Mouse (Mus musculus): ENCODE measurements around the gene Galc. TPM values are rescaled to one million over a fixed set of nuclear protein-coding genes. Genes with fewer than 3 reads are reported as not detected.

Galc gene
- polyA plus RNA-seq, 1 experiment = 9.0 TPM

GRCm38 (mm10) chr12:98265697-98266096, 6.4 kb upstream of the Galc start:
- Histone ChIP-seq H3K27me3 (ENCODE audit: control insufficient read depth, insufficient read depth, insufficient read length) (no peaks in the 10 kb centered on the region), H3K36me3 (ENCODE audit: control insufficient read depth, insufficient read depth) (no peaks in the 10 kb centered on the region), H3K79me3 (ENCODE audit: low read depth) (no peaks in the 10 kb centered on the region), H3K4me3 (ENCODE audit: insufficient read depth, poor library complexity, severe bottlenecking) (no peak overlapping the region), H3K79me2 (ENCODE audit: control insufficient read depth, insufficient read depth) (no peaks in the 10 kb centered on the region), H3ac (ENCODE audit: control insufficient read depth, insufficient read length, low read depth) (no peak overlapping the region)
- no peak for TF ChIP-seq MAX (IDR thresholded peaks at IDR 0.05)
- no peak for TF ChIP-seq CTCF (IDR thresholded peaks at IDR 0.05; ENCODE audit: control insufficient read depth, insufficient read depth, insufficient read length)
- no peak for TF ChIP-seq USF1 (IDR thresholded peaks at IDR 0.05; ENCODE audit: low read depth)
- no peak for TF ChIP-seq MYOD1 (IDR thresholded peaks at IDR 0.05; ENCODE audit: control insufficient read depth, insufficient read length, low read depth)
- no peak for TF ChIP-seq FOSL1 (IDR thresholded peaks at IDR 0.05; ENCODE audit: insufficient read depth, low read length, poor library complexity, severe bottlenecking)
- no peak for TF ChIP-seq MYOG (IDR thresholded peaks at IDR 0.05; ENCODE audit: control insufficient read depth, extremely low read depth, insufficient read length)
- TF ChIP-seq CEBPB (IDR thresholded peaks at IDR 0.05; ENCODE audit: low read depth) = no peak

DNA sequence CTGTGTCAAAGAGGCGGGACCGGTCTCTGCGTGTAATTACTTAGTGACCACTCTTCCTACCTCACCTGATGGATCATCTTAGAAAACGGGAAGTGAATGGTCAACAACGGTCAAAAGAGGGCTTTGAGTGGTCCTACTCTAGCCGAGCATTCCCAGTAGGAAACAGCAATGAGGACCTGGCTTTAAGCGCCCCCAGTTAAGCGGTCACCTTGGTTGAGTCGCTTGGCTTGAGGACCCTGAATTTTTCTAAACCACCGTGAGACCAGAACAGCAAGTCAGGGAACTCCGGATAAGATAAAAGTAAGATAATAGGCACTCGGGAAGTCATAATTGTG, 226 bp upstream of the Galc start:
- Histone ChIP-seq H3ac (ENCODE audit: control insufficient read depth, insufficient read length, low read depth) (peak overlapping the region; percentile 10), H3K79me3 (ENCODE audit: low read depth) (peaks cover 2% of the 10 kb centered on the region), H3K36me3 (ENCODE audit: control insufficient read depth, insufficient read depth) (no peaks in the 10 kb centered on the region), H3K79me2 (ENCODE audit: control insufficient read depth, insufficient read depth) (no peaks in the 10 kb centered on the region), H3K27me3 (ENCODE audit: control insufficient read depth, insufficient read depth, insufficient read length) (no peaks in the 10 kb centered on the region), H3K4me3 (ENCODE audit: insufficient read depth, poor library complexity, severe bottlenecking) (peak overlapping the region; percentile 57)
- TF ChIP-seq MAX (IDR thresholded peaks at IDR 0.05) = no peak
- TF ChIP-seq FOSL1 (IDR thresholded peaks at IDR 0.05; ENCODE audit: insufficient read depth, low read length, poor library complexity, severe bottlenecking) = no peak
- TF ChIP-seq CEBPB (IDR thresholded peaks at IDR 0.05; ENCODE audit: low read depth) = no peak
- no peak for TF ChIP-seq CTCF (IDR thresholded peaks at IDR 0.05; ENCODE audit: control insufficient read depth, insufficient read depth, insufficient read length)
- no peak for TF ChIP-seq MYOG (IDR thresholded peaks at IDR 0.05; ENCODE audit: control insufficient read depth, extremely low read depth, insufficient read length)
- no peak for TF ChIP-seq MYOD1 (IDR thresholded peaks at IDR 0.05; ENCODE audit: control insufficient read depth, insufficient read length, low read depth)
- no peak for TF ChIP-seq USF1 (IDR thresholded peaks at IDR 0.05; ENCODE audit: low read depth)

- no peaks in the 10 kb centered on the region for H3K36me3 ChIP-seq (ENCODE audit: control insufficient read depth, insufficient read depth)
- H3K27me3 ChIP-seq (ENCODE audit: control insufficient read depth, insufficient read depth, insufficient read length) = no peaks in the 10 kb centered on the region
- peak overlapping the region; percentile 57 for H3K4me3 ChIP-seq (ENCODE audit: insufficient read depth, poor library complexity, severe bottlenecking)
- no peaks in the 10 kb centered on the region for H3K79me2 ChIP-seq (ENCODE audit: control insufficient read depth, insufficient read depth)
- TF ChIP-seq MYOD1 (IDR thresholded peaks at IDR 0.05; ENCODE audit: control insufficient read depth, insufficient read length, low read depth) (no peak), MAX (IDR thresholded peaks at IDR 0.05) (no peak), CEBPB (IDR thresholded peaks at IDR 0.05; ENCODE audit: low read depth) (no peak), MYOG (IDR thresholded peaks at IDR 0.05; ENCODE audit: control insufficient read depth, extremely low read depth, insufficient read length) (no peak), CTCF (IDR thresholded peaks at IDR 0.05; ENCODE audit: control insufficient read depth, insufficient read depth, insufficient read length) (no peak), USF1 (IDR thresholded peaks at IDR 0.05; ENCODE audit: low read depth) (no peak), FOSL1 (IDR thresholded peaks at IDR 0.05; ENCODE audit: insufficient read depth, low read length, poor library complexity, severe bottlenecking) (no peak)
- H3K79me3 ChIP-seq (ENCODE audit: low read depth) = peaks cover 2% of the 10 kb centered on the region
- H3ac ChIP-seq (ENCODE audit: control insufficient read depth, insufficient read length, low read depth) = peak overlapping the region; percentile 97
These were observed 851 bp downstream of the Galc start for GRCm38 (mm10) chr12:98258371-98258844.

- Histone ChIP-seq H3ac (ENCODE audit: control insufficient read depth, insufficient read length, low read depth) (no peak overlapping the region), H3K27me3 (ENCODE audit: control insufficient read depth, insufficient read depth, insufficient read length) (no peaks in the 10 kb centered on the region), H3K36me3 (ENCODE audit: control insufficient read depth, insufficient read depth) (peaks cover 11% of the 10 kb centered on the region), H3K4me3 (ENCODE audit: insufficient read depth, poor library complexity, severe bottlenecking) (no peak overlapping the region), H3K79me3 (ENCODE audit: low read depth) (peaks cover 2% of the 10 kb centered on the region), H3K79me2 (ENCODE audit: control insufficient read depth, insufficient read depth) (no peaks in the 10 kb centered on the region)
- TF ChIP-seq MYOD1 (IDR thresholded peaks at IDR 0.05; ENCODE audit: control insufficient read depth, insufficient read length, low read depth) (no peak), MAX (IDR thresholded peaks at IDR 0.05) (no peak), FOSL1 (IDR thresholded peaks at IDR 0.05; ENCODE audit: insufficient read depth, low read length, poor library complexity, severe bottlenecking) (no peak), MYOG (IDR thresholded peaks at IDR 0.05; ENCODE audit: control insufficient read depth, extremely low read depth, insufficient read length) (no peak), CEBPB (IDR thresholded peaks at IDR 0.05; ENCODE audit: low read depth) (no peak), CTCF (IDR thresholded peaks at IDR 0.05; ENCODE audit: control insufficient read depth, insufficient read depth, insufficient read length) (no peak)
These were observed 3.8 kb downstream of the Galc start for GRCm38 (mm10) chr12:98255373-98255995.

GRCm38 (mm10) chr12:98252417-98252816, 6.8 kb downstream of the Galc start:
- no peak overlapping the region for H3ac ChIP-seq (ENCODE audit: control insufficient read depth, insufficient read length, low read depth)
- H3K79me3 ChIP-seq (ENCODE audit: low read depth) = no peaks in the 10 kb centered on the region
- TF ChIP-seq CTCF (IDR thresholded peaks at IDR 0.05; ENCODE audit: control insufficient read depth, insufficient read depth, insufficient read length) (no peak), MYOD1 (IDR thresholded peaks at IDR 0.05; ENCODE audit: control insufficient read depth, insufficient read length, low read depth) (no peak), CEBPB (IDR thresholded peaks at IDR 0.05; ENCODE audit: low read depth) (no peak), USF1 (IDR thresholded peaks at IDR 0.05; ENCODE audit: low read depth) (no peak), FOSL1 (IDR thresholded peaks at IDR 0.05; ENCODE audit: insufficient read depth, low read length, poor library complexity, severe bottlenecking) (no peak), MAX (IDR thresholded peaks at IDR 0.05) (no peak), MYOG (IDR thresholded peaks at IDR 0.05; ENCODE audit: control insufficient read depth, extremely low read depth, insufficient read length) (no peak)
- no peaks in the 10 kb centered on the region for H3K27me3 ChIP-seq (ENCODE audit: control insufficient read depth, insufficient read depth, insufficient read length)
- H3K79me2 ChIP-seq (ENCODE audit: control insufficient read depth, insufficient read depth) = no peaks in the 10 kb centered on the region
- H3K36me3 ChIP-seq (ENCODE audit: control insufficient read depth, insufficient read depth) = peaks cover 14% of the 10 kb centered on the region
- H3K4me3 ChIP-seq (ENCODE audit: insufficient read depth, poor library complexity, severe bottlenecking) = no peak overlapping the region
